Mouse (Mus musculus): ENCODE measurements at regions not wholly inside any gene's neighbourhood (a gene's known extent, or its start where the extent isn't known, plus 50 kb on each side); places are given as distances from the start of the nearest gene placed in this dataset.

DNA sequence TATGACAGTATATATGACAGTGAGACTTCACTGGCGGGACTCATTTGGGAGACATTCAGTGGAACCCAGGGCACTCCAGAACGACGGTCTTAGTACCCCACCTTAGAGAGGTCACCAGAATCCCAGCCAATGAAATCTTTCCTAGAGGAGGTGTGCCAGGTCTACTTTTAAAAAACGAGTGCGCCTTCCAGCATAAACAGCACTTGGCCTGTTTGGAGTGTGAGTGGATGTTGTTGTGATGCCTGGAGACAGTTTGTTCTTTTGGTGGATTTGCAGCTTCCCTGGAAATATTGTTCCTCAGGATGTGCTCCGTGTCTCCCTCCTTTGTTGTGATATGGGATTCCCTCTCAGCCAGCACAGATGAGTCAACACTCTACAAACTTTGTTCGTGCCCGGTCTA, 219.9 kb downstream of the Zfp36l1 start:
- H3K4me1 ChIP-seq (ENCODE audit: insufficient read depth, low read length) = no peaks in the 10 kb centered on the region
- H3K27me3 ChIP-seq (ENCODE audit: insufficient read depth, low read length) = no peaks in the 10 kb centered on the region
- WGBS = 92% methylated on average over 8 of the region's 8 CpGs
- no peak for DNase-seq (ENCODE audit: low spot score)
- no peaks in the 10 kb centered on the region for H3K36me3 ChIP-seq (ENCODE audit: insufficient read depth, low read length)
- H3K9ac ChIP-seq (replicated peaks; ENCODE audit: low read length, poor library complexity, severe bottlenecking) = no peak overlapping the region
- no peak overlapping the region for H3K4me3 ChIP-seq (ENCODE audit: low read depth, low read length)
- no peak for ATAC-seq (ENCODE audit: low FRiP score)
- no peak for TF ChIP-seq CTCF (IDR thresholded peaks at IDR 0.05)
- no peaks in the 10 kb centered on the region for H3K9me3 ChIP-seq (ENCODE audit: low read length)
- no peak overlapping the region for H3K4me2 ChIP-seq (ENCODE audit: low read depth, low read length, poor library complexity, severe bottlenecking)
- no peak overlapping the region for H3K27ac ChIP-seq (ENCODE audit: low read depth, low read length)

DNA sequence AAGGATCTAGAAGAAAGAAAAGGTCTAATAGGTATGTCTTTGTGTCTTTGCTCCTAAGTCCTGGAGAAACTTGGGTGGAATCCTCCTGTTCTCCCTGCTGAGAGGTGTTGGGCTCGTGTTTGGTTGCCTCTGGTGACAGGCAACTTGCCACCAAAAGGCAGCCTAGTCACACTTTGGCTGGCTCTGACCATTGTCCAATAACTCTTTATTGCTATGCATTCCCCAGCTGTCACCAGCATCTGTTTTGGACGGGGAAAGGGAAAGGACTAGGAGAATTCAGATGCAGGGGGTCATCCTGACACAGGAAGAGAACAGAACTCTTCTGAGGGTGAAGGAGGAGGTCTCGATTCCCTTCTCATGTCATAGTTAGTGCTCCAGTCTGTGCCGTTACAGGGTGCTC, 220.9 kb downstream of the Zfp36l1 start:
- Histone ChIP-seq H3K36me3 (ENCODE audit: insufficient read depth, low read length) (no peaks in the 10 kb centered on the region), H3K4me2 (ENCODE audit: low read depth, low read length, poor library complexity, severe bottlenecking) (no peak overlapping the region), H3K27ac (ENCODE audit: low read depth, low read length) (no peak overlapping the region), H3K27me3 (ENCODE audit: insufficient read depth, low read length) (no peaks in the 10 kb centered on the region), H3K9me3 (ENCODE audit: low read length) (no peaks in the 10 kb centered on the region), H3K9ac (replicated peaks; ENCODE audit: low read length, poor library complexity, severe bottlenecking) (no peak overlapping the region), H3K4me3 (ENCODE audit: low read depth, low read length) (no peak overlapping the region), H3K4me1 (ENCODE audit: insufficient read depth, low read length) (no peaks in the 10 kb centered on the region)
- 77% methylated on average over 4 of the region's 4 CpGs for WGBS
- no peak for TF ChIP-seq CTCF (IDR thresholded peaks at IDR 0.05)
- no peak for ATAC-seq (ENCODE audit: low FRiP score)
- no peak for DNase-seq (ENCODE audit: low spot score)

DNA sequence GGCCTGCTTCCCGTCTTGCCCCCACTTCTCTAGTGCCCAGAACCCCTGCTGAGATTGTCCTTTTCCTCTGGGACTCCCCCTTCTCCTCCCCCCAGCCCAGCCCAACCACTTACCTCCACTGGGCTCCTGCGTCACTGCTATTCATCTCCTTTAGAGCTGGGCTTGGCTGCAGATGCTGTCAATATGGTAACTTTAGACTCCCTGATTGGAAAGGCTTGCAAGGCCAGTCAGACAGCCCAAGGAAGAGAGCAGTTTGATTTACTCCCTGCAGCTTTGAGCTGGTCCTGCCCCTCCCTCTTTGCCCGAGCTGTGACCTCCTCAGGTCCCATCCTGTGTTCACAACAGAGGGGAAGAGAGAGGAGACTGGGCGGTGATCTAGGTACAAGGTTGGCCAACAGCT, 221.9 kb downstream of the Zfp36l1 start:
- Histone ChIP-seq H3K9ac (replicated peaks; ENCODE audit: low read length, poor library complexity, severe bottlenecking) (no peak overlapping the region), H3K4me1 (ENCODE audit: insufficient read depth, low read length) (no peaks in the 10 kb centered on the region), H3K27me3 (ENCODE audit: insufficient read depth, low read length) (no peaks in the 10 kb centered on the region), H3K36me3 (ENCODE audit: insufficient read depth, low read length) (no peaks in the 10 kb centered on the region), H3K9me3 (ENCODE audit: low read length) (no peaks in the 10 kb centered on the region), H3K4me2 (ENCODE audit: low read depth, low read length, poor library complexity, severe bottlenecking) (no peak overlapping the region), H3K4me3 (ENCODE audit: low read depth, low read length) (no peak overlapping the region), H3K27ac (ENCODE audit: low read depth, low read length) (no peak overlapping the region)
- 37% methylated on average over 4 of the region's 4 CpGs for WGBS
- DNase-seq (ENCODE audit: low spot score) = peak; percentile 47
- no peak for TF ChIP-seq CTCF (IDR thresholded peaks at IDR 0.05)
- no peak for ATAC-seq (ENCODE audit: low FRiP score)

DNA sequence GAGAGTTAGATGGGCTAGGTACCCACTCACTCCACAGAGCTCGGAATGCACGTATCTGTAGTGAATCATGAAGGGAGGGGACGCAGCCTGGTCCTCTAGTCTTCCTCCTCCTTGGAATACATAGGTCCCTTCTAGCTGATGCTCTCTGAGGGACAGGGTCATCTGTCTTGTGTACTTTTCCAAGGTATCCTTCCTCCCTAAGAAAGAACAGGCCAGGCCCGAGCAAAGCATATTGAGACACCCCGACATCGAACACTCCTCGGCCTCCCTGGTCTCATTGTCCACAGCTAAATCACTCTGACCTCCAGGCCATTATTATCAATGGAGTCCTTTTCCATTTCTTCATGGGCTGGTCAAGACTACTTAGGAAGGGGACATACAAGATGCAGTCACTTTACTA, 222.5 kb downstream of the Zfp36l1 start:
- no peaks in the 10 kb centered on the region for H3K4me1 ChIP-seq (ENCODE audit: insufficient read depth, low read length)
- H3K27me3 ChIP-seq (ENCODE audit: insufficient read depth, low read length) = no peaks in the 10 kb centered on the region
- DNase-seq (ENCODE audit: low spot score) (no peak), ATAC-seq (ENCODE audit: low FRiP score) (no peak)
- H3K4me3 ChIP-seq (ENCODE audit: low read depth, low read length) = no peak overlapping the region
- H3K9ac ChIP-seq (replicated peaks; ENCODE audit: low read length, poor library complexity, severe bottlenecking) = no peak overlapping the region
- H3K27ac ChIP-seq (ENCODE audit: low read depth, low read length) = no peak overlapping the region
- WGBS = 86% methylated on average over 7 of the region's 7 CpGs
- TF ChIP-seq CTCF (IDR thresholded peaks at IDR 0.05) = no peak
- no peaks in the 10 kb centered on the region for H3K9me3 ChIP-seq (ENCODE audit: low read length)
- H3K4me2 ChIP-seq (ENCODE audit: low read depth, low read length, poor library complexity, severe bottlenecking) = no peak overlapping the region
- H3K36me3 ChIP-seq (ENCODE audit: insufficient read depth, low read length) = no peaks in the 10 kb centered on the region

DNA sequence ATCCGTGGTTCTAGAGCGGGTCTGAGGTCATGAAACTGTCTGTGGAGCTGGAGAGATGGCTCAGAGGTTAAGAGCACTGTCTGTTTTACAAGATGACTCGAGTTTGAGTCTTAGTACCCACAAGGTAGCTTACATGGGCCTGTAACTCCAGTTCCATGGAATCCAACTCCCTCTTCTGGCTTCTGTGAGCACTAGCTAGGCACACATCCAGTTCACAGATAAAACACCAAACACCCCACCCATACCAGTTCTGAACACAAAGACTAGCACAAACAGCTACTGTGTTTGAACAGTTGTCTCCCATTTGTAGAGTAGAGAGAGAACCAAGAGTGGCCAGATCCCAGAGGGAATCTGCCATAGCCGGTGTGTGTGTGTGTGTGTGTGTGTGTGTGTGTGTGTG, 224.0 kb downstream of the Zfp36l1 start:
- Histone ChIP-seq H3K9ac (replicated peaks; ENCODE audit: low read length, poor library complexity, severe bottlenecking) (no peak overlapping the region), H3K36me3 (ENCODE audit: insufficient read depth, low read length) (no peaks in the 10 kb centered on the region), H3K4me2 (ENCODE audit: low read depth, low read length, poor library complexity, severe bottlenecking) (no peak overlapping the region), H3K4me3 (ENCODE audit: low read depth, low read length) (no peak overlapping the region), H3K27me3 (ENCODE audit: insufficient read depth, low read length) (no peaks in the 10 kb centered on the region), H3K4me1 (ENCODE audit: insufficient read depth, low read length) (no peaks in the 10 kb centered on the region), H3K9me3 (ENCODE audit: low read length) (no peaks in the 10 kb centered on the region), H3K27ac (ENCODE audit: low read depth, low read length) (no peak overlapping the region)
- no peak for TF ChIP-seq CTCF (IDR thresholded peaks at IDR 0.05)
- DNase-seq (ENCODE audit: low spot score) (no peak), ATAC-seq (ENCODE audit: low FRiP score) (no peak)
- 89% methylated on average over 4 of the region's 4 CpGs for WGBS

DNA sequence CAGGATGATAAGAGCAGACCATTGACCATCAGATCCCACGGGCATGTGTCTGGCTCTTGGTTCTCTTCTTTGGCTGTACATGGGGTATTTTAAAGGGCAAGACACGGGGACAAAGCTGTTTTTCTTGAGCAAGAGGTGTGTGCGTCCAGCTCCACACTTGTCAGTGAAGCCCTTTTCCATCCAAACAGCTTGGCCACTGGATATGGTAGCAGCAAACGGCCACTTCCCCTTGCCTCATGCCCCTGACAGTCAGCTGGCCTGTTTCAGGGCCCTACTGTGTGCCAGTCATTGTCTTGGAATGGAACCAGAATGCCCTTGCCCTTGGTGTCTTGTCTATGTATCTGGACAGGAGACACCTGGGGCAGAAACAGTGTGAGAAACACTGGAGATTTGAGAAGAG, 224.7 kb downstream of the Zfp36l1 start:
- Histone ChIP-seq H3K36me3 (ENCODE audit: insufficient read depth, low read length) (no peaks in the 10 kb centered on the region), H3K4me3 (ENCODE audit: low read depth, low read length) (no peak overlapping the region), H3K4me2 (ENCODE audit: low read depth, low read length, poor library complexity, severe bottlenecking) (no peak overlapping the region), H3K9me3 (ENCODE audit: low read length) (no peaks in the 10 kb centered on the region), H3K27ac (ENCODE audit: low read depth, low read length) (no peak overlapping the region), H3K9ac (replicated peaks; ENCODE audit: low read length, poor library complexity, severe bottlenecking) (no peak overlapping the region), H3K27me3 (ENCODE audit: insufficient read depth, low read length) (no peaks in the 10 kb centered on the region), H3K4me1 (ENCODE audit: insufficient read depth, low read length) (no peaks in the 10 kb centered on the region)
- TF ChIP-seq CTCF (IDR thresholded peaks at IDR 0.05) = no peak
- no peak for ATAC-seq (ENCODE audit: low FRiP score)
- WGBS = 84% methylated on average over 4 of the region's 4 CpGs
- DNase-seq (ENCODE audit: low spot score) = no peak

Measured in midbrain, postnatal 0 days (tissue).